Mouse (Mus musculus) megakaryocyte, embryonic 14.5 days (primary cell): ENCODE measurements around the gene 1700013F07Rik. TPM values are rescaled to one million over a fixed set of nuclear protein-coding genes. Genes with fewer than 3 reads are reported as not detected.

Source experiments
- H3K27me3 ChIP-seq: replicated peaks from 2 replicates; pipeline ENCODE3; 2012; ENCODE audit warnings: inconsistent platforms
- H3K36me3 ChIP-seq: replicated peaks from 2 replicates; pipeline ENCODE3; 2012; ENCODE audit warnings: low read length, inconsistent platforms, mixed read lengths
- H3K4me1 ChIP-seq: 2 replicates; pipeline ENCODE4 v1.6.1; 2012; ENCODE audit warnings: inconsistent platforms
- H3K4me3 ChIP-seq: replicated peaks from 2 replicates; pipeline ENCODE3; 2012; ENCODE audit warnings: moderate library complexity, mild to moderate bottlenecking, inconsistent platforms
- H3K9me3 ChIP-seq: 2 replicates; pipeline ENCODE4 v1.6.1; 2012; ENCODE audit warnings: inconsistent platforms
- FLI1 ChIP-seq: IDR thresholded peaks from 2 replicates; pipeline ENCODE4 v1.6.1; 2012; ENCODE audit warnings: low read length, inconsistent platforms, mixed read lengths
- GATA1 ChIP-seq: IDR thresholded peaks from 3 replicates; pipeline ENCODE4 v1.6.1; 2012; ENCODE audit warnings: mixed read lengths, low read length, inconsistent platforms, borderline replicate concordance
- polyA plus RNA-seq: library from polyadenylated mRNA; stranded (reverse); fragments of >175 nt; gene quantifications from 2 replicates; pipeline ENCODE4 v1.2.3, GENCODE M21; 2012; ENCODE audit warnings: low replicate concordance; ENCODE audit not compliant: insufficient read depth

Gene 1700013F07Rik
- polyA plus RNA-seq, 1 experiment = not detected

GRCm38 (mm10) chr3:108570813-108571212, 36.9 kb downstream of the 1700013F07Rik start:
- H3K4me3 ChIP-seq = peak overlapping the region; percentile 93
- TF ChIP-seq GATA1 = no peak
- TF ChIP-seq FLI1 = no peak

DNA sequence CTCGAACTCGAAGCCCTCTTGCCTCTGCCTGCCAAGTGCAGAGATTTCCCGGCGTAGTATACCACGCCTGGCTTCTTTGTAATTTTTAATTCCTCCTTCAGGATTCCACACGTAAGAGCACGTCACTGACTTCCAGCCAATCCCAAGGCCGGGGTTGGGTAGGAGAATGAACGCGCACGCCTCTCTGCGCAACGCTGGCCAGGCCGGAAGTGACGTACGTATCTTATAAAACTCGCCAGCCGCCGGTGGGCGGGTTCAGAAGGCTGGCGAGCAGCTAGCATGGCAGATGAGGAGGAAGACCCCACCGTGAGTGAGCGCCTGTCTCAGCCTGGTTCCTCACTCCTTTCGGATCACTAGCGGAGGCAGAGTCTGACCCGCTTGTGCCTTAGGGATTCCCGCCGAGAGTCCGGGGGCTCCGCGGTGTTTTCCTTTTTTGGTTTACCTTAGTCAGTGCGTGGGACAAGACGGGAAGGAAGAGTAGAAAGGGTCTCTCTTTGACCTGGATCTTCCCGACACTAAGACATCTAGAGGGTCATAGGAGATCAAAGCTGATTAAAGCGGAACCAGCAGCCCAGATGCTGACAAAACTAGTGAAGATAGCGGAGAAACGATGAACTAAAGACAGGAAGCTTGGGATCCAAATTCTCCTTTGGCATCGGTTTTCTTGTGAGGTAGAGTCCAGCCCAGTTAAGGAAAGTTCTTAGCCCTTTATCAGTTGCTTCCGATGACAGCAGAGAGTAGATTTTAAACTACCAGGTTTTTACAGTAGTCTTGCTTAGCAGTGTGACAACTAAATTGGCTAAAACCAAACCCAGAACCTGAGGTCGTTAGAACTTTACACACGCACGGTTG, 37.7 kb downstream of the 1700013F07Rik start, which contains the start of gene Taf13:
Gene Taf13, plus strand, starts transcription at position 256 of the 852 bp plus-strand sequence.
- Histone ChIP-seq H3K36me3 (peaks cover 18% of the 10 kb centered on the region), H3K27me3 (no peaks in the 10 kb centered on the region), H3K4me1 (peaks cover 49% of the 10 kb centered on the region), H3K9me3 (no peaks in the 10 kb centered on the region), H3K4me3 (peak within 1 kb of the TSS; percentile 93)
- peak; percentile 53; the same call in 1 of the 2 replicates for TF ChIP-seq FLI1
- TF ChIP-seq GATA1 = no peak

More at GRCm38 (mm10) chr3:108570813-108571212, 36.9 kb downstream of the 1700013F07Rik start:
- H3K36me3 ChIP-seq = peaks cover 14% of the 10 kb centered on the region
- H3K9me3 ChIP-seq = 0 out of 2 replicates have a peak, but pooled peaks cover 2% of the 10 kb centered on the region
- H3K4me1 ChIP-seq = peaks cover 49% of the 10 kb centered on the region
- no peaks in the 10 kb centered on the region for H3K27me3 ChIP-seq

GRCm38 (mm10) chr3:108572309-108573010, 38.5 kb downstream of the 1700013F07Rik start:
- Histone ChIP-seq H3K4me3 (peak overlapping the region; percentile 93), H3K36me3 (peaks cover 20% of the 10 kb centered on the region), H3K4me1 (peaks cover 46% of the 10 kb centered on the region), H3K9me3 (no peaks in the 10 kb centered on the region), H3K27me3 (no peaks in the 10 kb centered on the region)
- no peak for TF ChIP-seq FLI1
- TF ChIP-seq GATA1 = no peak

DNA sequence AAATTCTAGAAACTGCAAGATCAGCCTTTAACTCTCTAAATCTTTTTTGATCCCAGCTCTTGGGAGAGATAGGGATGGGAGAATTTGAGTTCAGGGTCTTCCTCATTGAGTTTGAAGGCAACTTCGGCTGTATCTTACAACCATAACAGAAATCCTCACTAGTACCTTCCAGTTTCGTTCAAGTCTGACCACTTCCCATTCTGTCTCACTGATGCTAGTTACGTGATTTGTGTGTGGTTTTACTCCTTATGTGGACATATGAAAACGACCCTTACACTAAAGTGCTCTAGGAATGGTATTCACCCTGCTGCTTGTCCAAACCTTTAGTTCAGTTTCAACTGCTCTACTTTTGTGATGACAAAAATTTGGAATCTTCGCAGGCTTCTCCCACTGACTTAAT, 40.1 kb downstream of the 1700013F07Rik start:
- Histone ChIP-seq H3K36me3 (peaks cover 33% of the 10 kb centered on the region), H3K27me3 (no peaks in the 10 kb centered on the region), H3K4me3 (no peak overlapping the region), H3K4me1 (peaks cover 31% of the 10 kb centered on the region), H3K9me3 (no peaks in the 10 kb centered on the region)
- TF ChIP-seq GATA1 (no peak), FLI1 (no peak)

GRCm38 (mm10) chr3:108584580-108584979, 50.6 kb downstream of the 1700013F07Rik start:
- TF ChIP-seq FLI1 (no peak), GATA1 (no peak)
- no peaks in the 10 kb centered on the region for H3K27me3 ChIP-seq

GRCm38 (mm10) chr3:108588446-108588845, 54.5 kb downstream of the 1700013F07Rik start:
- peaks cover 17% of the 10 kb centered on the region for H3K4me1 ChIP-seq
- H3K36me3 ChIP-seq = peaks cover 8% of the 10 kb centered on the region
- no peaks in the 10 kb centered on the region for H3K9me3 ChIP-seq
- H3K27me3 ChIP-seq = peaks cover 8% of the 10 kb centered on the region
- TF ChIP-seq GATA1 (no peak), FLI1 (no peak)
- H3K4me3 ChIP-seq = no peak overlapping the region

More at GRCm38 (mm10) chr3:108584580-108584979, 50.6 kb downstream of the 1700013F07Rik start:
- Histone ChIP-seq H3K4me3 (no peak overlapping the region), H3K4me1 (no peaks in the 10 kb centered on the region), H3K9me3 (no peaks in the 10 kb centered on the region), H3K36me3 (peaks cover 26% of the 10 kb centered on the region)

DNA sequence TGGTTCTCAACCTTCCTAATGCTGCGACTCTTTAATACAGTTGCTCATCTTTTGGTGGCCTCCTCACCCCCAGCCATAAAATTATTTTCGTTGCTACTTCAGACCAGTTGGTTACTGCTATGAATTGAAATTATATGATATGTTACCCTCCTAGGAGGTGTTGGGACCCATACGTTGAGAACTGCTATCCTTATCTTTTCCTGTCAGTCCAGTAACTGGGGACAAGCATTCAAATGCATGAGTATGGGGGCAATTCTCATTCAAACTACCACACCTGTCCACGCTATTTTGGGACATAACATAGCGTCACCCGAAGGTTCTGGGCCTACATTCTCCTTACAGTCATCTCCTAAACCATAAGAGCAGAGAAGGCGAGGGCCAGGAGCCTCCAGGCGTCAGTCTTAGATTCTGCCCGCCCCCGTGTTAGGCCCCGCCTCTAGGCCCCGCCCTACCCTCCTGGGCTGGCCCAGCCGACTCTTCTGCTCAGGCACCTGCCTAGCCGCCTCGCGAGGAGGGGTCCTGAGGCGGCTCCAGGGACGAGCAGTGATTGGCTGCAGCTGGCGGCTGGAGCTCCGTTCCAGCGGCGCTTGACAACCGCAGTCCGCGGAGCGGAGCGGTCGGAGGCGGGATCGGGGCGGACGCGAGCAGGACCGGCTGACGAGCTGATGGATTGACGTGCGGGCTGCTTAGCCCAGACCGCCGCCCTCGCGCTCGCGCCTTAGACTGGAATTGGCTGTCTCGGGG, 57.0 kb downstream of the 1700013F07Rik start, which contains the start of gene Wdr47:
Gene Wdr47, plus strand, starts transcription at position 494 of the 744 bp plus-strand sequence.
- Histone ChIP-seq H3K36me3 (peaks cover 3% of the 10 kb centered on the region), H3K27me3 (peaks cover 8% of the 10 kb centered on the region), H3K9me3 (no peaks in the 10 kb centered on the region), H3K4me3 (peak within 1 kb of the TSS; percentile 97), H3K4me1 (peaks cover 17% of the 10 kb centered on the region)
- TF ChIP-seq FLI1 (no peak), GATA1 (no peak)

- TF ChIP-seq FLI1 (no peak), GATA1 (no peak)
- Histone ChIP-seq H3K9me3 (no peaks in the 10 kb centered on the region), H3K36me3 (peaks cover 3% of the 10 kb centered on the region), H3K4me1 (peaks cover 17% of the 10 kb centered on the region), H3K4me3 (peak overlapping the region; percentile 97), H3K27me3 (peaks cover 8% of the 10 kb centered on the region)
Observed at GRCm38 (mm10) chr3:108591530-108592522, 57.9 kb downstream of the 1700013F07Rik start.

Other genes with a start within 250 kb of the 1700013F07Rik start
- not detected in 2 replicates for gene Mybphl, start 169.2 kb upstream of the 1700013F07Rik start, polyA plus RNA-seq
- gene Psrc1, start 150.3 kb upstream of the 1700013F07Rik start, polyA plus RNA-seq = 54.5 and 57.7 TPM in 2 replicates
- gene Celsr2, start 118.6 kb upstream of the 1700013F07Rik start, polyA plus RNA-seq = 7.8 TPM in 2 replicates
- gene Sars, start 88.9 kb upstream of the 1700013F07Rik start, polyA plus RNA-seq = 65.4 and 129 TPM in 2 replicates
- gene 5330417C22Rik, start 2.4 kb downstream of the 1700013F07Rik start, polyA plus RNA-seq = not detected in 2 replicates
- gene Tmem167b, start 28.3 kb downstream of the 1700013F07Rik start, polyA plus RNA-seq = 1.2 and 2.1 TPM in 2 replicates
- 1.4 TPM in 1 of 2 replicates, not detected in the other for gene Taf13, start 37.5 kb downstream of the 1700013F07Rik start, polyA plus RNA-seq
- 0.12 TPM in 1 of 2 replicates, not detected in the other for gene Wdr47, start 57.1 kb downstream of the 1700013F07Rik start, polyA plus RNA-seq
- gene Clcc1, start 119.8 kb downstream of the 1700013F07Rik start, polyA plus RNA-seq = 1.1 and 8.2 TPM in 2 replicates
- 1.3 and 2.2 TPM in 2 replicates for gene Gpsm2, start 188.2 kb downstream of the 1700013F07Rik start, polyA plus RNA-seq
- gene Aknad1, start 205.5 kb downstream of the 1700013F07Rik start, polyA plus RNA-seq = not detected in 2 replicates